ENCODE assay signal across 30 mouse cellular contexts in genomic region chr8:83535736-83536135, GRCm38 (mm10). TPM values are rescaled to one million over a fixed set of nuclear protein-coding genes. Genes with fewer than 3 reads are reported as not detected.
DNase-seq lines count a peak whose midpoint lies in the region; TF ChIP-seq lines count a peak whose summit lies in the region.
"Had no signal": no experiment of that assay in that cellular context is flagged by ENCODE, and none has a peak within 500 bp of the region (broad histone marks: within the 10 kb centered on the region; RNA-seq: fewer than 3 reads in every experiment).

Gene Olfr370 (plus strand): TSS chr8:83535780.

- no peak within 1 kb of the TSS for H3K4me3 ChIP-seq in MEL (ENCODE audit: control insufficient read depth in 1 of 2, insufficient read depth in 1 of 2, low read depth in 2 of 2, low read length in 2 of 2)
- H3K4me3 ChIP-seq in kidney, adult 2 months (ENCODE audit: insufficient read depth, low read depth, low read length) = no peak within 1 kb of the TSS
- H3K4me3 ChIP-seq: embryonic facial prominence, embryonic 13.5 days; embryonic facial prominence, embryonic 15.5 days; erythroblast, embryonic 14.5 days; forebrain, embryonic 10.5 days; forebrain, embryonic 12.5 days had no signal

- no peak for TF ChIP-seq EP300 in MEL (IDR thresholded peaks at IDR 0.05; ENCODE audit: low read depth in 1 of 2, low read length in 2 of 2)

- H3K4me1 ChIP-seq in MEL (ENCODE audit: control insufficient read depth in 1 of 2, insufficient read depth in 2 of 2, low read length in 2 of 2) = no peaks in the 10 kb centered on the region
- H3K4me1 ChIP-seq in kidney, adult 2 months (ENCODE audit: control insufficient read depth, insufficient read depth, low read length) = no peaks in the 10 kb centered on the region; the same call in 1 of the 2 replicates
- H3K4me1 ChIP-seq: embryonic facial prominence, embryonic 13.5 days; embryonic facial prominence, embryonic 15.5 days; forebrain, embryonic 10.5 days; forebrain, embryonic 12.5 days had no signal

- no peaks in the 10 kb centered on the region for H3K36me3 ChIP-seq in MEL (ENCODE audit: control insufficient read depth in 1 of 2, insufficient read depth in 2 of 2, low read length in 2 of 2)
- H3K36me3 ChIP-seq in kidney, adult 2 months (ENCODE audit: control insufficient read depth, insufficient read depth, low read length) = no peaks in the 10 kb centered on the region
- H3K36me3 ChIP-seq: embryonic facial prominence, embryonic 13.5 days; embryonic facial prominence, embryonic 15.5 days; forebrain, embryonic 10.5 days; forebrain, embryonic 12.5 days; G1E had no signal

- no peaks in the 10 kb centered on the region for H3K79me2 ChIP-seq in MEL (ENCODE audit: control insufficient read depth, insufficient read depth, low read length, poor library complexity)

- TF ChIP-seq RAD21 in MEL (IDR thresholded peaks at IDR 0.05; ENCODE audit: low read depth, low read length) = no peak

- TF ChIP-seq CTCF in MEL (IDR thresholded peaks at IDR 0.05 in 2 of 3, conservative IDR thresholded peaks at IDR 0.05 in 1 of 3; ENCODE audit: control insufficient read depth in 1 of 3, insufficient read depth in 1 of 3, low read depth in 2 of 3, low read length in 3 of 3, poor library complexity in 1 of 3, severe bottlenecking in 1 of 3) = no peak
- TF ChIP-seq CTCF in kidney, adult 2 months (conservative IDR thresholded peaks at IDR 0.05; ENCODE audit: insufficient read depth, insufficient read length, low read depth, low read length) = no peak

- no peak within 1 kb of the TSS for H3K27ac ChIP-seq in MEL (ENCODE audit: control insufficient read depth, low read depth, low read length)
- no peak within 1 kb of the TSS for H3K27ac ChIP-seq in kidney, adult 2 months (ENCODE audit: insufficient read depth, low read depth, low read length)
- H3K27ac ChIP-seq: embryonic facial prominence, embryonic 13.5 days; embryonic facial prominence, embryonic 15.5 days; forebrain, embryonic 10.5 days; forebrain, embryonic 12.5 days had no signal

- WGBS in kidney, adult 2 months = 75% methylated on average over 3 of the region's 3 CpGs

- TF ChIP-seq POLR2A in MEL (IDR thresholded peaks at IDR 0.05; ENCODE audit: control insufficient read depth in 1 of 2, insufficient read depth in 1 of 2, low read depth in 1 of 2, low read length in 2 of 2, poor library complexity in 1 of 2) = no peak
- no peak for TF ChIP-seq POLR2A in kidney, adult 2 months (IDR thresholded peaks at IDR 0.05; ENCODE audit: low read depth, low read length)

- DNase-seq in MEL (ENCODE audit: low read depth, low spot score) = peak; percentile 60
- DNase-seq in c-Kit-positive CD71-negative TER-119-negative erythroid progenitor cells, embryonic 14.5 days (ENCODE audit: low read depth) = peak; percentile 13
- no peak for DNase-seq in spleen, postnatal 14 days (ENCODE audit: low spot score in 2 of 2)
- DNase-seq in kidney, adult 2 months = no peak
- no peak for DNase-seq in heart, adult 11 months
- DNase-seq: adrenal gland, adult 8-10 months; adrenal gland, postnatal 14 days; adrenal gland, postnatal 36 days; B cell, adult 2 months; cerebellum, adult 11 months; cerebellum, adult 18-20 months; cerebellum, adult 8-10 months; cerebellum, adult 9-11 months; cerebellum, postnatal 14 days; cerebellum, postnatal 36 days; embryo, embryonic 11 days had no signal

- no peaks in the 10 kb centered on the region; a peak in 2 of 4 replicates for H3K27me3 ChIP-seq in MEL (ENCODE audit: control insufficient read depth in 1 of 2, insufficient read depth in 2 of 2, low read length in 2 of 2)
- H3K27me3 ChIP-seq in kidney, adult 2 months (replicated peaks; ENCODE audit: control insufficient read depth, insufficient read depth, low read length) = no peaks in the 10 kb centered on the region; the same call in 1 of the 2 replicates
- H3K27me3 ChIP-seq: embryonic facial prominence, embryonic 13.5 days; embryonic facial prominence, embryonic 15.5 days; forebrain, embryonic 12.5 days had no signal

- no peak within 1 kb of the TSS for H3K9ac ChIP-seq in MEL (ENCODE audit: control insufficient read depth, low read depth, low read length, poor library complexity, severe bottlenecking)
- H3K9ac ChIP-seq: embryonic facial prominence, embryonic 13.5 days; embryonic facial prominence, embryonic 15.5 days; forebrain, embryonic 12.5 days had no signal

- H3K9me3 ChIP-seq in MEL (replicated peaks; ENCODE audit: insufficient read depth, low read length) = no peaks in the 10 kb centered on the region
- H3K9me3 ChIP-seq: embryonic facial prominence, embryonic 13.5 days; embryonic facial prominence, embryonic 15.5 days; forebrain, embryonic 10.5 days; forebrain, embryonic 12.5 days; G1E had no signal

TF ChIP-seq in MEL, 35 proteins besides CTCF, POLR2A, EP300 and RAD21:
- TF ChIP-seq ZMIZ1 (IDR thresholded peaks at IDR 0.05; ENCODE audit: low read depth, low read length) (no peak), MAFK (IDR thresholded peaks at IDR 0.05; ENCODE audit: borderline replicate concordance, low read depth, low read length) (no peak), NRF1 (IDR thresholded peaks at IDR 0.05; ENCODE audit: insufficient read depth, low read depth, low read length, poor library complexity, severe bottlenecking) (no peak), ZC3H11A (IDR thresholded peaks at IDR 0.05; ENCODE audit: low read depth, low read length) (no peak), MEF2A (IDR thresholded peaks at IDR 0.05; ENCODE audit: extremely low read depth, insufficient replicate concordance, low read depth, low read length, poor library complexity, severe bottlenecking) (no peak), CHD2 (IDR thresholded peaks at IDR 0.05; ENCODE audit: low read length) (no peak), MAZ (IDR thresholded peaks at IDR 0.05; ENCODE audit: low read depth, low read length) (no peak), RCOR1 (IDR thresholded peaks at IDR 0.05; ENCODE audit: low read depth, low read length) (no peak), KAT2A (conservative IDR thresholded peaks at IDR 0.05; ENCODE audit: low read depth, low read length) (no peak), BHLHE40 (IDR thresholded peaks at IDR 0.05; ENCODE audit: borderline replicate concordance, low read depth, low read length) (no peak), ETS1 (IDR thresholded peaks at IDR 0.05; ENCODE audit: low read depth, low read length) (no peak; the same call in 1 of the 2 replicates)

RNA-seq across cellular contexts. Expression of gene Olfr370, which starts in this region (rescaled TPM):
- not detected in 2 replicates for total RNA-seq in MEL (2012; rRNA removed)
- polyA plus RNA-seq in MEL (2012; ENCODE audit: insufficient read depth in 1 of 2, insufficient read length in 2 of 2, low read depth in 1 of 2, low replicate concordance in 2 of 2, missing spikeins in 1 of 2) = under 1 TPM in 1 of 2 experiments, not detected in 1; 0.26 TPM
- not detected in 2 replicates for polyA plus RNA-seq in kidney, adult 2 months (2012; rRNA removed)
- total RNA-seq: adrenal gland, adult 18-20 months; adrenal gland, adult 8-10 months; adrenal gland, postnatal 14 days; adrenal gland, postnatal 36 days; CH12.LX; common myeloid progenitor, adult 5-6 weeks had no signal
- polyA plus RNA-seq: activated CD4-positive, CD25-positive, alpha-beta regulatory T cell, adult 4 months; embryonic facial prominence, embryonic 11.5 days; embryonic facial prominence, embryonic 13.5 days; erythroblast, embryonic 14.5 days; forebrain, embryonic 10.5 days; forebrain, embryonic 12.5 days; forebrain, embryonic 14.5 days; forebrain, embryonic 16.5 days; frontal cortex, adult 2 months; G1E had no signal

Comparison
In these comparisons a context has a peak if more than half of its experiments do, and no peak if none do; other contexts are left out.
1. Peak in DNase-seq in MEL; RNA of the gene not detected or under 1 TPM.